Mouse (Mus musculus) heart, embryonic 14.5 days (tissue): Measurements from ENCODE around the gene Krt27. TPM values are rescaled to one million over a fixed set of nuclear protein-coding genes. Genes with fewer than 3 reads are reported as not detected.
A peak's percentile ranks its signal among the peaks of the same experiment; 100 is the strongest.

Experiments
- ATAC-seq: fragments of 200-750 bp; cut with Nextera tagmentation; 2 replicates; pipeline ENCODE4 v1.8.0; 2017; ENCODE audit warnings: low read depth, moderate TSS enrichment; ENCODE audit not compliant: insufficient number of reproducible peaks, insufficient read depth, low FRiP score
- H3K27ac ChIP-seq, 2 experiments: fragments of 200-500 bp in 1 of 2; fragments of 300-500 bp in 1 of 2; sonication (generic) in 1 of 2; replicated peaks in 1 of 2; 2 replicates each; pipeline ENCODE4 v1.5.1; 2012 to 2014; ENCODE audit warnings: low read depth in 2 of 2, low read length in 2 of 2, control low read depth in 1 of 2, mild to moderate bottlenecking in 1 of 2, mixed read lengths in 1 of 2; ENCODE audit not compliant: control insufficient read depth in 1 of 2, insufficient read depth in 1 of 2
- H3K27me3 ChIP-seq: fragments of 300-500 bp; sonication (generic); 2 replicates; pipeline ENCODE4 v1.6.1; 2014; ENCODE audit warnings: mild to moderate bottlenecking, low read length, control low read depth; ENCODE audit not compliant: control insufficient read depth, insufficient read depth
- H3K36me3 ChIP-seq: fragments of 300-500 bp; sonication (generic); 2 replicates; pipeline ENCODE4 v1.6.1; 2014; ENCODE audit warnings: mild to moderate bottlenecking, control low read depth, low read length, mixed read lengths; ENCODE audit not compliant: control insufficient read depth, insufficient read depth
- H3K4me1 ChIP-seq, 2 experiments: fragments of 200-500 bp in 1 of 2; fragments of 300-500 bp in 1 of 2; sonication (generic) in 1 of 2; 2 replicates each; pipeline ENCODE4 v1.6.1; 2012 to 2014; ENCODE audit warnings: low read length in 2 of 2, control low read depth in 1 of 2, mixed read lengths in 1 of 2; ENCODE audit not compliant: control insufficient read depth in 2 of 2, insufficient read depth in 2 of 2
- H3K4me2 ChIP-seq: fragments of 300-500 bp; sonication (generic); 2 replicates; pipeline ENCODE4 v1.6.1; 2014; ENCODE audit warnings: mild to moderate bottlenecking, low read length
- H3K4me3 ChIP-seq, 2 experiments: fragments of 200-500 bp in 1 of 2; fragments of 300-500 bp in 1 of 2; sonication (generic) in 1 of 2; 2 replicates each; pipeline ENCODE4 v1.5.1; 2012 to 2014; ENCODE audit warnings: low read length in 2 of 2, mild to moderate bottlenecking in 2 of 2, control low read depth in 1 of 2, low read depth in 1 of 2, moderate library complexity in 1 of 2; ENCODE audit not compliant: control insufficient read depth in 1 of 2, insufficient read depth in 1 of 2
- H3K9ac ChIP-seq: fragments of 300-500 bp; sonication (generic); 2 replicates; pipeline ENCODE4 v1.6.1; 2014; ENCODE audit warnings: mild to moderate bottlenecking, low read length
- H3K9me3 ChIP-seq: fragments of 300-500 bp; sonication (generic); 2 replicates; pipeline ENCODE4 v1.6.1; 2016; ENCODE audit warnings: low read length, control low read depth; ENCODE audit not compliant: control insufficient read depth
- WGBS: fragments of 180-500 bp; shearing (Covaris S2); extraction: QIAGEN DNeasy Blood & Tissue Kit; methylation state at CpG from one replicate; pipeline ENCODE4 v1.1.7; 2014; 5-methylcytosine and 5-hydroxymethylcytosine counted together
- polyA plus RNA-seq: library from polyadenylated mRNA; unstranded; fragments of >200 nt; fragmentation: Nextera tagmentation; extraction: Ambion mirVana; gene quantifications from 2 replicates; pipeline ENCODE4 v1.2.1, GENCODE M21; 2014

Krt27 gene
- polyA plus RNA-seq, 1 experiment from 2014 or later = not detected

DNA sequence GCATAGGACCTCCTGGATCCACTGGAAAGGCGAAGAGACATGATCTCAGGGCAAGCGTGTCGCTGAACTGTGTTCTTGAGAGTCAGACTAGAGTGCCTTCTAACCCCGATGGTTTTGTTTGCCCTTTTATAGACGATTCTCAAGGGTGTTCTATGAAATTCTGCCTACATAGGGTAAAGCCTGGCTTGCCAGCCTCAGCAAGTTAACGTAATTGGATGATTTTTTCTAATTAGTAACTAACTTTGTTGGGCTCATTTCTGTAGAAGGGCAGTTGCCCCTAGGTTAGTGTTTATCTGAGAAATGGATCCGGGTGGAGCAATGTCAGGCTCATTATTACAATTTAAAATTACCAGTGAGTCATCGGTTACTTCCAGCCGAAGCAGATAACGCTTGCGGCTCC, 28.1 kb downstream of the Krt27 start, which contains the start of gene Krt25:
Gene Krt25 (minus strand): TSS at position 101 of the 400 bp plus-strand sequence.
- Histone ChIP-seq H3K9ac (no peak within 1 kb of the TSS), H3K4me3 (no peak within 1 kb of the TSS), H3K9me3 (no peaks in the 10 kb centered on the region), H3K4me1 (peaks cover 0 to 3% of the 10 kb centered on the region in 2 experiments; a peak in 1 of 4 replicates), H3K4me2 (no peak within 1 kb of the TSS), H3K27ac (no peak within 1 kb of the TSS), H3K36me3 (no peaks in the 10 kb centered on the region), H3K27me3 (no peaks in the 10 kb centered on the region)
- 86% methylated on average over 11 of the region's 11 CpGs for WGBS
- no peak for ATAC-seq

GRCm38 (mm10) chr11:99321094-99321493, 29.8 kb downstream of the Krt27 start:
- H3K4me3 ChIP-seq = no peak overlapping the region
- no peaks in the 10 kb centered on the region for H3K36me3 ChIP-seq
- H3K9me3 ChIP-seq = no peaks in the 10 kb centered on the region
- H3K9ac ChIP-seq = no peak overlapping the region
- H3K4me2 ChIP-seq = no peak overlapping the region
- peaks cover 0 to 3% of the 10 kb centered on the region in 2 experiments; a peak in 1 of 4 replicates for H3K4me1 ChIP-seq
- no peaks in the 10 kb centered on the region for H3K27me3 ChIP-seq
- WGBS = 82% methylated on average over 14 of the region's 14 CpGs
- ATAC-seq = no peak
- H3K27ac ChIP-seq = no peak overlapping the region

- Histone ChIP-seq H3K4me1 (peaks cover 0 to 3% of the 10 kb centered on the region in 2 experiments; a peak in 1 of 4 replicates), H3K9ac (no peak overlapping the region), H3K9me3 (no peaks in the 10 kb centered on the region), H3K27ac (no peak overlapping the region), H3K4me2 (peak overlapping the region; percentile 49), H3K36me3 (no peaks in the 10 kb centered on the region), H3K27me3 (no peaks in the 10 kb centered on the region), H3K4me3 (no peak overlapping the region)
- WGBS = 24% methylated on average over 9 of the region's 9 CpGs
- ATAC-seq = no peak
These were observed 31.8 kb downstream of the Krt27 start for GRCm38 (mm10) chr11:99319127-99319526.

- Histone ChIP-seq H3K4me1 (peaks cover 0 to 3% of the 10 kb centered on the region in 2 experiments; a peak in 1 of 4 replicates), H3K4me3 (no peak overlapping the region), H3K4me2 (no peak overlapping the region), H3K9ac (no peak overlapping the region), H3K27ac (no peak overlapping the region), H3K36me3 (no peaks in the 10 kb centered on the region), H3K9me3 (no peaks in the 10 kb centered on the region), H3K27me3 (no peaks in the 10 kb centered on the region)
- ATAC-seq = no peak
- whole genome bisulfite sequencing = 64% methylated on average over 8 of the region's 8 CpGs
These were observed 34.4 kb downstream of the Krt27 start for GRCm38 (mm10) chr11:99316543-99316942.

DNA sequence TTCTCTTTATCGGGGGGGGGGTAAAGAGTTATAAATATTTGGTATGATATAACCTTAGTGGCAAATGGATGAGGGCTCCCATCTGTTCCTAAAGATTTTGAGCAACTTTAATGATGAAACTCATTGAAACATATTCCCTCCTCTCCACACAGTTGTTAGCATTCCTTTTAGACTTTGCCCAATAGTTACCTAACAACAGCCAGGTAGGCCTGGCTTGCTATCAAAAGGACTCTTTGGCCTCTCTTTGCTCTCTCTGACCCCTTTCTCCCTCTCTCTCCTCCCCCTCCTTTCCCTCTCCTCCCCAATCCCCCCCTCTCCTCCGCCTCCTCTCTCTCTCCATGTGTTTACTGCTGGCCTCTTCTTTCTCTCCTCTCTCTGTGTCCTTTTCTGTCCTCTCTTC, 36.3 kb downstream of the Krt27 start:
- ATAC-seq = no peak
- H3K27ac ChIP-seq = no peak overlapping the region
- 81% methylated on average over 2 of the region's 2 CpGs for WGBS
- H3K36me3 ChIP-seq = no peaks in the 10 kb centered on the region
- no peaks in the 10 kb centered on the region for H3K27me3 ChIP-seq
- no peak overlapping the region for H3K9ac ChIP-seq
- H3K4me1 ChIP-seq = peaks cover 0 to 3% of the 10 kb centered on the region in 2 experiments; a peak in 1 of 4 replicates
- no peak overlapping the region for H3K4me2 ChIP-seq
- H3K4me3 ChIP-seq = no peak overlapping the region
- H3K9me3 ChIP-seq = no peaks in the 10 kb centered on the region

DNA sequence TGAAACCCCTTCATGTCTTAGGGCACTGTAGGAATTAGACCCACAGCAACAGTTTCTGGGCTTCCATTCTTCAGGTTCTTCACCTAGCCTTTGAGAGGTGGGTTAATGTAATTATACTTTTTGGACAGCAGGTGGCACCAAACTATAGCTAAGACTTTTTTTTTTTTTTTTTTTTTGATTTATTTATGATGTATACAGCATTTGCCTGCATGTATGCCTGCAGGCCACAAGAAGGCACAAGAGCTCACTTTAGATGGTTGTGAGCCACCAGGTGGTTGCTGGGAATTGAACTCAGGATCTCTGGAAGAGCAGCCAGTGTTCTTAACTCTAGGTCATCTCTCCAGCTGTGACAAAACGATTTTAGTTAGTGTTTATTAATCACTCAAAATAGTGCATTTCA, 40.0 kb downstream of the Krt27 start:
- no peaks in the 10 kb centered on the region for H3K4me1 ChIP-seq
- no peak overlapping the region for H3K4me3 ChIP-seq
- no peak for ATAC-seq
- no peak overlapping the region for H3K27ac ChIP-seq
- H3K4me2 ChIP-seq = no peak overlapping the region
- WGBS = 90% methylated on average over 1 of the region's 1 CpGs
- H3K36me3 ChIP-seq = no peaks in the 10 kb centered on the region
- H3K9ac ChIP-seq = no peak overlapping the region
- H3K9me3 ChIP-seq = no peaks in the 10 kb centered on the region
- no peaks in the 10 kb centered on the region for H3K27me3 ChIP-seq

DNA sequence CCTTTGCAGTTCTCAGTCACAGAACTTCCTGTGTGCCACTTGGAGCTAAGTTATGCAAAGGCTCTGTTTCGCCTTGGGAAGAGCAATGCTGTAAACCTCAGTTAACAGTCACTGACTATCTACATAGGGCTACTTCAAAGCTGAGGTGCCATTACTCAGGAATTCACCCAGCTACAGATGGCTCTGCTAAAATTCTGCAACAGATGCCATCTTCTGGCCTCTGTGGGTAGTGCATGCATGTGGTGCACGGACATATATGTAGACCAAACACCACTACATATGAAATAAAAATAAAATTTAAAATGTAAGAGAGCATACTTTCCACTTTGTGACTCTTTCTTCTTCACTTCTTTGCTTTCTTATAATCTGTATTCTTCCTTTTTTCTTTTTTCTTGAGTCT, 43.3 kb downstream of the Krt27 start:
- no peak for ATAC-seq
- Histone ChIP-seq H3K4me1 (no peaks in the 10 kb centered on the region), H3K27ac (no peak overlapping the region), H3K9ac (no peak overlapping the region), H3K4me2 (no peak overlapping the region), H3K27me3 (no peaks in the 10 kb centered on the region), H3K4me3 (no peak overlapping the region), H3K9me3 (no peaks in the 10 kb centered on the region), H3K36me3 (no peaks in the 10 kb centered on the region)
- 21% methylated on average over 2 of the region's 2 CpGs for WGBS
